Comparison of ENCODE assay signal across 18 mouse cellular contexts in genomic region chr6:99031321-99031903, GRCm38 (mm10).
DNase-seq lines count a peak whose midpoint lies in the region; ATAC-seq lines count a peak whose summit lies in the region.
"Had no signal": no experiment of that assay in that cellular context is flagged by ENCODE, and none has a peak within 500 bp of the region (broad histone marks: within the 10 kb centered on the region; RNA-seq: fewer than 3 reads in every experiment).

No protein-coding gene starts in this region.

- H3K4me1 ChIP-seq in limb, embryonic 12.5 days (replicated peaks) = peaks cover 41% of the 10 kb centered on the region
- peaks cover 58% of the 10 kb centered on the region for H3K4me1 ChIP-seq in limb, embryonic 10.5 days

- H3K27me3 ChIP-seq in limb, embryonic 12.5 days = peaks cover 22% of the 10 kb centered on the region; the same call in 1 of the 2 replicates
- H3K27me3 ChIP-seq in limb, embryonic 10.5 days (ENCODE audit: low read depth, poor library complexity, severe bottlenecking) = peaks cover 48% of the 10 kb centered on the region
- H3K27me3 ChIP-seq: forebrain, embryonic 15.5 days; intestine, embryonic 15.5 days; Patski had no signal

- no peaks in the 10 kb centered on the region for H3K36me3 ChIP-seq in limb, embryonic 12.5 days
- no peaks in the 10 kb centered on the region for H3K36me3 ChIP-seq in limb, embryonic 10.5 days
- H3K36me3 ChIP-seq: forebrain, embryonic 15.5 days; intestine, embryonic 15.5 days had no signal

- peaks cover 4% of the 10 kb centered on the region for H3K9me3 ChIP-seq in limb, embryonic 12.5 days
- H3K9me3 ChIP-seq in limb, embryonic 10.5 days (replicated peaks) = no peaks in the 10 kb centered on the region
- H3K9me3 ChIP-seq: forebrain, embryonic 15.5 days; intestine, embryonic 15.5 days had no signal

- ATAC-seq in limb, embryonic 12.5 days (ENCODE audit: insufficient number of reproducible peaks, insufficient read depth, low FRiP score, low TSS enrichment, low read depth) = no peak
- ATAC-seq: forebrain, embryonic 15.5 days; intestine, embryonic 15.5 days; midbrain, embryonic 16.5 days; Patski had no signal

- DNase-seq in limb, embryonic 10.5 days (ENCODE audit: low spot score) = no peak
- peak; percentile 50 for DNase-seq in A20 (ENCODE audit: low read depth, low spot score)
- peak; percentile 56 for DNase-seq in CD4-positive, CD25-positive, alpha-beta regulatory T cell, adult 2 months (ENCODE audit: low read depth, low spot score)
- DNase-seq in induced T-regulatory cell, adult 2 months (ENCODE audit: low read depth) = peak; percentile 63
- no peak for DNase-seq in frontal cortex, postnatal 36 days (ENCODE audit: low spot score in 2 of 2)
- no peak for DNase-seq in kidney, adult 18-20 months
- DNase-seq: cerebellum, adult 9-10 months; heart, adult 2 months; kidney, postnatal 14 days; left cerebral cortex, postnatal 4 days; lung, adult 2 months; right cerebral cortex, adult 18-20 months; thymus, adult 2 months had no signal

- WGBS in limb, embryonic 12.5 days = 54% methylated on average over 9 of the region's 9 CpGs
- 51% methylated on average over 9 of the region's 9 CpGs for WGBS in limb, embryonic 10.5 days

- H3K4me2 ChIP-seq in limb, embryonic 12.5 days = no peak overlapping the region
- H3K4me2 ChIP-seq: forebrain, embryonic 15.5 days; intestine, embryonic 15.5 days had no signal

- no peak overlapping the region for H3K27ac ChIP-seq in limb, embryonic 12.5 days
- no peak overlapping the region for H3K27ac ChIP-seq in limb, embryonic 10.5 days
- H3K27ac ChIP-seq: forebrain, embryonic 15.5 days; heart, adult 2 months; intestine, embryonic 15.5 days had no signal

- H3K9ac ChIP-seq in limb, embryonic 12.5 days (replicated peaks) = 0 out of 2 replicates have a peak overlapping the region, but pooled peaks have one; percentile 8
- H3K9ac ChIP-seq: forebrain, embryonic 15.5 days; intestine, embryonic 15.5 days had no signal

- no peak overlapping the region for H3K4me3 ChIP-seq in limb, embryonic 12.5 days (replicated peaks)
- H3K4me3 ChIP-seq in limb, embryonic 10.5 days = no peak overlapping the region
- H3K4me3 ChIP-seq: forebrain, embryonic 15.5 days; heart, adult 2 months; intestine, embryonic 15.5 days had no signal

Comparison
In these comparisons a context has a peak if more than half of its experiments do, and no peak if none do; other contexts are left out.
1. DNase-seq: peak in A20 (single experiment), CD4-positive, CD25-positive, alpha-beta regulatory T cell, adult 2 months (single experiment) and induced T-regulatory cell, adult 2 months (single experiment); none in limb, embryonic 10.5 days (single experiment), frontal cortex, postnatal 36 days (0 of 2) and kidney, adult 18-20 months (single experiment).